Mouse (Mus musculus): Measurements from ENCODE around the gene Cpz. TPM values are rescaled to one million over a fixed set of nuclear protein-coding genes. Genes with fewer than 3 reads are reported as not detected.

Gene Cpz
- polyA plus RNA-seq, 1 experiment, result 1.0 TPM

GRCm38 (mm10) chr5:35454187-35454800 lies 71.2 kb downstream of the Cpz start:
- Histone ChIP-seq H3K4me3 (ENCODE audit: control insufficient read depth, insufficient read depth, low read length) (no peak overlapping the region), H3K36me3 (ENCODE audit: control insufficient read depth, insufficient read depth, low read length) (no peaks in the 10 kb centered on the region), H3K4me1 (replicated peaks; ENCODE audit: control insufficient read depth, insufficient read depth, low read length) (no peaks in the 10 kb centered on the region), H3K27ac (ENCODE audit: control insufficient read depth, insufficient read depth, low read length) (no peak overlapping the region), H3K27me3 (ENCODE audit: control insufficient read depth, insufficient read depth, low read length) (no peaks in the 10 kb centered on the region)
- TF ChIP-seq CTCF (IDR thresholded peaks at IDR 0.05; ENCODE audit: borderline replicate concordance, control insufficient read depth, extremely low read depth, insufficient read depth, low read length, poor library complexity) (no peak), POLR2A (IDR thresholded peaks at IDR 0.05; ENCODE audit: control insufficient read depth, extremely low read depth, insufficient read depth, low read length, poor library complexity) (no peak)
- 50% methylated on average over 17 of the region's 17 CpGs for WGBS
- DNase-seq, result no peak

Other genes starting within 250 kb of the Cpz start
- gene Adra2c, start 247.4 kb downstream of the Cpz start, polyA plus RNA-seq (2012; rRNA removed), result 0.11 and 0.12 TPM in 2 replicates
- gene Hmx1, start 136.6 kb downstream of the Cpz start, polyA plus RNA-seq (2012; rRNA removed), result 0.24 and 0.80 TPM in 2 replicates
- 9.2 and 9.8 TPM in 2 replicates for gene Trmt44, start 49.4 kb upstream of the Cpz start, polyA plus RNA-seq (2012; rRNA removed)
- 78.2 and 82.6 TPM in 2 replicates for gene Acox3, start 57.3 kb upstream of the Cpz start, polyA plus RNA-seq (2012; rRNA removed)
- gene Htra3, start 154.1 kb upstream of the Cpz start, polyA plus RNA-seq (2012; rRNA removed), result 24.1 and 37.3 TPM in 2 replicates
- gene Sh3tc1, start 214.3 kb upstream of the Cpz start, polyA plus RNA-seq (2012; rRNA removed), result 4.4 and 5.2 TPM in 2 replicates
- gene Ablim2, start 232.2 kb upstream of the Cpz start, polyA plus RNA-seq (2012; rRNA removed), result 4.0 and 4.5 TPM in 2 replicates